Mouse (Mus musculus) layer of hippocampus, adult 2 months (tissue): ENCODE data around the gene Glipr2. TPM values are rescaled to one million over a fixed set of nuclear protein-coding genes. Genes with fewer than 3 reads are reported as not detected.

Experiments
- DNase-seq, 2 experiments: peaks; one replicate each; pipeline ENCODE4 v3.0.0; 2022; ENCODE audit warnings: low spot score in 2 of 2
- H3K27ac ChIP-seq: fragments of 200-600 bp; 2 replicates; pipeline ENCODE4 v1.8.1; 2022
- H3K4me3 ChIP-seq: fragments of 200-600 bp; 2 replicates; pipeline ENCODE4 v1.8.1; 2022; ENCODE audit warnings: mild to moderate bottlenecking
- CTCF ChIP-seq: fragments of 200-600 bp; conservative IDR thresholded peaks from 2 replicates; pipeline ENCODE4 v1.8.1; 2022; ENCODE audit warnings: antibody characterized with exemption, mild to moderate bottlenecking, moderate library complexity
- long read RNA-seq, 2 experiments: library from polyadenylated mRNA; stranded (forward); transcript quantifications; one replicate each; pipeline ENCODE4 v2.0.0; 2021; ENCODE audit warnings: borderline mapping rate in 2 of 2
- total RNA-seq, 2 experiments: library from RNA; stranded (reverse); gene quantifications; 2 replicates each; pipeline ENCODE4 v1.2.3; 2021

Glipr2 gene
- total RNA-seq: 1 to 10 TPM; 2.5 to 2.7 TPM
- long read RNA-seq, experiment 1, partial matches to known transcripts: 0 of 5 reads
- long read RNA-seq, experiment 1, other reads (novel, unspliced or antisense): 1 of 5 reads
- long read RNA-seq, experiment 2, partial matches to known transcripts: 0 of 4 reads
- long read RNA-seq, experiment 2, other reads (novel, unspliced or antisense): 0 of 4 reads

- Histone ChIP-seq H3K27ac (no peak within 1 kb of the TSS), H3K4me3 (peak within 1 kb of the TSS; percentile 63)
- peak in 1 of 2 experiments; percentile 67 for DNase-seq
- TF ChIP-seq CTCF: peak; percentile 86
Observed at GRCm38 (mm10) chr4:43957292-43957845, at the start of gene Glipr2. Gene Glipr2, plus strand, starts transcription at chr4:43957401.

- no peak for DNase-seq
- H3K27ac ChIP-seq: no peak overlapping the region
- no peak for TF ChIP-seq CTCF
- H3K4me3 ChIP-seq: no peak overlapping the region
Observed at GRCm38 (mm10) chr4:43918221-43918620, 39.0 kb upstream of the Glipr2 start.

- Histone ChIP-seq H3K27ac (no peak overlapping the region), H3K4me3 (no peak overlapping the region)
- DNase-seq: no peak
- peak; percentile 45 for TF ChIP-seq CTCF
Observed at GRCm38 (mm10) chr4:43920602-43921001, 36.6 kb upstream of the Glipr2 start.

- no peak overlapping the region for H3K27ac ChIP-seq
- TF ChIP-seq CTCF: no peak
- no peak overlapping the region for H3K4me3 ChIP-seq
- DNase-seq: no peak
Observed at GRCm38 (mm10) chr4:43925125-43925524, 32.1 kb upstream of the Glipr2 start.

GRCm38 (mm10) chr4:43925779-43926178 lies 31.4 kb upstream of the Glipr2 start:
- DNase-seq: peak; percentile 75 to 84
- Histone ChIP-seq H3K27ac (no peak overlapping the region), H3K4me3 (no peak overlapping the region)
- TF ChIP-seq CTCF: peak; percentile 96

GRCm38 (mm10) chr4:43927826-43928225 lies 29.4 kb upstream of the Glipr2 start:
- H3K27ac ChIP-seq: no peak overlapping the region
- peak; percentile 67 for TF ChIP-seq CTCF
- no peak overlapping the region for H3K4me3 ChIP-seq
- no peak for DNase-seq

- H3K4me3 ChIP-seq: no peak overlapping the region
- no peak overlapping the region for H3K27ac ChIP-seq
- no peak for TF ChIP-seq CTCF
- no peak for DNase-seq
Observed at GRCm38 (mm10) chr4:43931877-43932276, 25.3 kb upstream of the Glipr2 start.

- no peak overlapping the region for H3K4me3 ChIP-seq
- no peak for TF ChIP-seq CTCF
- DNase-seq: no peak
Observed at GRCm38 (mm10) chr4:43936186-43936585, 21.0 kb upstream of the Glipr2 start.

GRCm38 (mm10) chr4:43936749-43937674 lies 20.2 kb upstream of the Glipr2 start:
- no peak for DNase-seq
- Histone ChIP-seq H3K27ac (no peak overlapping the region), H3K4me3 (no peak overlapping the region)
- TF ChIP-seq CTCF: no peak

More at GRCm38 (mm10) chr4:43936186-43936585, 21.0 kb upstream of the Glipr2 start:
- H3K27ac ChIP-seq: no peak overlapping the region

GRCm38 (mm10) chr4:43941315-43941714 lies 15.9 kb upstream of the Glipr2 start:
- Histone ChIP-seq H3K27ac (no peak overlapping the region), H3K4me3 (no peak overlapping the region)
- TF ChIP-seq CTCF: no peak
- no peak for DNase-seq

GRCm38 (mm10) chr4:43942421-43942820 lies 14.8 kb upstream of the Glipr2 start:
- no peak overlapping the region for H3K27ac ChIP-seq
- TF ChIP-seq CTCF: no peak
- no peak overlapping the region for H3K4me3 ChIP-seq
- DNase-seq: no peak

GRCm38 (mm10) chr4:43947571-43947970 lies 9.6 kb upstream of the Glipr2 start:
- H3K4me3 ChIP-seq: no peak overlapping the region
- DNase-seq: no peak
- TF ChIP-seq CTCF: no peak
- H3K27ac ChIP-seq: no peak overlapping the region

GRCm38 (mm10) chr4:43957846-43958461 lies 753 bp downstream of the Glipr2 start:
- peak in 1 of 2 experiments; percentile 11 for DNase-seq

More at GRCm38 (mm10) chr4:43957846-43958461, 753 bp downstream of the Glipr2 start:
- H3K4me3 ChIP-seq: peak overlapping the region; percentile 63
- no peak overlapping the region for H3K27ac ChIP-seq
- no peak for TF ChIP-seq CTCF
